Mouse (Mus musculus) cerebellum, adult 8-10 months (tissue): ENCODE data around the gene Atp6v1e1.

ENCODE experiments used
- DNase-seq: peaks from one replicate; pipeline ENCODE4 v3.0.0; 2022

The Atp6v1e1 gene

GRCm38 (mm10) chr6:120761151-120761550 is 61.4 kb downstream of the Atp6v1e1 start:
- DNase-seq = no peak

- DNase-seq = no peak
Observed at GRCm38 (mm10) chr6:120746416-120746815, 76.2 kb downstream of the Atp6v1e1 start.
